Mouse (Mus musculus): ENCODE data around the gene Tmem179b.

DNA sequence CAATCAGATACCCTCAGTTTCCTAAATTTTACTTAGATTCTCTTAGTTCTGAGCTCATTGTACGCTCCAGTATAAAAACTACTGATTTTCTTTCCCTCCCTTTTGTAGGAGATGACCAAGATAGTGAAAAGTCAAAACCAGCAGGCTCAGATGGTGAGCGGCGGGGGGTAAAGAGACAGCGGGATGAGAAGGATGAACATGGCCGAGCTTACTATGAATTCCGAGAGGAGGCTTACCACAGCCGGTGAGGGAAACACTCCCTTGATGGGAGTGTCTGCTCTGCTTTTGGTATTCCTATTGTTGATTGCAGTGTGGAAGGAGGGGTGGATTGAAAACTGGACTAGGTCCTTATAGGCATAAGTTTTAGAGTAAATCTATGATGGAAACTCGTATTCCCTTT lies 48.4 kb upstream of the Tmem179b start:
- no peak for TF ChIP-seq POLR2A (IDR thresholded peaks at IDR 0.05; ENCODE audit: low read depth, low read length)
- TF ChIP-seq CTCF (IDR thresholded peaks at IDR 0.05; ENCODE audit: extremely low read depth, insufficient read depth, insufficient read length, insufficient replicate concordance), result no peak
